Mouse (Mus musculus): ENCODE data around the gene E030018B13Rik.

The E030018B13Rik gene

DNA sequence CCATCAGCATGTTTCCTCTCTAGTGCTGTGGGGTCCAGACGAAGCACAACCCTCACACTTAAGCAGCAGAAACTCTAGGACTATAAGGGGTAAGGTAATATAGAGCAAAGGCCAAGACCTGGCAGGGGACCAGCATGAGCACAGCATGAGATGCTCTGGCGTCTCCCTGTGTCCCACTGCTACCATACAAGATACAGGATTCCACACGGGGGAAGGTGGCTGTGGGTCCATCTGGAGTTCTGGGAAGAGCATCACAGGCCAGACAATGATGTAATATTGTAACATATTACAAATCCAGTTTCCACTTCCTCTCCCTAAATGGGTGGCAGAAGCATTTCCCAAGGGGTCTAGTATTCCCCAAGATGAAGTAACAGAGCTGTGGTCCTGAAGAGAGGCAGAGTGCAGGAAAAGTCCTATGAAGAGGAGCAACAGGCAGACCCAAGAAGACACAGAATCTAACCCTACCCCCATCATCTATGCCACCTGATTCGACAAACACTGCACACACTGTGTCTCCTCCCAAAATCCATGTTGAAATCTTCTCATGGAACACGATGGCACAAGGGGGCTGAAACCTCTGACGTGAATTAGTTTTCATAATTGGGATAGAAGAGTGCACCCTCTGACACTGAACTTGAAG, at the start of gene E030018B13Rik:
Gene E030018B13Rik (plus strand): TSS at position 590 of the 640 bp plus-strand sequence.
- DNase-seq (ENCODE audit: low spot score) = no peak

DNA sequence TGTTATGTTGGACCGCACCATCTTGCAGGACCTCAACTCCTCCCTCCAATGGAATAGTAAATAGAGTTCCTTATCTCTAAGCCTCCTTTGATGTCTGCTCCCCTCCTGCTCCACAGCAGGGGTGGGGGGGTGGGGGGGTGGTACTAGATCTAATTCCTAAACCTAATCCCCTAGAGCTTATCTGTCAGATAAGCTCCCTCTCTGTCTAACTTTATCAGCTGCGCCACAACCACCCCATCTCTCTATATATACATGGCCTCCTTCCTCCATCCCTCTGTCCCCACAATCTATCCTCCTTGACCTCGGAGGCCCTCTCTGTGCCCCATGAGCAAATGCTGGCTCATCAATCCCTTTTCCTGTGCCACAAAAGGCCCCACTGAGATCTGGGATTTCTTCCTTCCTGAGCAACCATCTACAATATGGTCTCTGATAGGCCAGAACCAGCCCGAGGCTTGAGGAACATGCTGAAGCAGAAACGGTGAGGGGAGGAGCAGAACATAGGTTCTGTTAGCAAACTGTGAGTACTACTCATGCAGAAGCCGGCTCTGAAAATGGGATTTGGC, 48.2 kb upstream of the E030018B13Rik start:
- DNase-seq (ENCODE audit: low spot score) = no peak

DNA sequence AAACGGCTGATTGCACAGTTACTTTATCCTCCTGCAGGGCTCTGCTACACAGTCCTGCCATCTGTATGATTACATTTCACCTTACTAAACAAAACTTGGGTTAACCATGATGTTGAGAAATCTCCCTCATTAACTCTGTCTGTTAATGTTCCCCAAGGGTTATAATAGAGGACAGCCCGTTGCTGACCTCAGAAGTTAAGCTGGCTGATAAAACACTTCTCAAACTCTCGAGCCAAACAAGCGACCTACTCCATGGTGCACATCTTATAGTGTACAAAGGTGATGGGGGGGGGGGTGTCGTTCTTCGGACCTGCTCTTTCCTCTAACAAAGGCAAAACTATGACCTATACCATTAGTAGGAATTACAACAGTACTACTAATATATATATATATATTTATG, 45.0 kb upstream of the E030018B13Rik start:
- DNase-seq (ENCODE audit: low spot score) = no peak

DNA sequence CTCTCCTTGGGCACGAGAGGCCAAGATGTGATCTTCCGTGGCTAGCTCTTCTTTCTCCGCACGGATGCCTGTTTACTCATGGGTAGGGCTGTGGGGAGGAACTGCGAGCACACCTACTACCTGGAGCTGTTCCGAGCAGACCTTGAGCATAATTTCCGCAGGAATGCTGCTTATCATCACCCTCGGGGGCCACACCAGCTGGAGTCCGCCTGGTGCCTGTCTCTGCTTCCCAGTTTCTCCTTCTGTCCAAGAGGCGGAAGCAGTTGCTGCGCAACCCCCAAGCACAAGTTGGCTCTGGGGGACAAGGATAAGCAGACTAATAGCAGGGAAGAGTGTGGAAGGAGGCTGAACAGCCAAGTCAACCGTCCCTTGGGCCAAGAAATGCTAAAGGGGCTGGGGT, 42.8 kb upstream of the E030018B13Rik start:
- no peak for DNase-seq (ENCODE audit: low spot score)

DNA sequence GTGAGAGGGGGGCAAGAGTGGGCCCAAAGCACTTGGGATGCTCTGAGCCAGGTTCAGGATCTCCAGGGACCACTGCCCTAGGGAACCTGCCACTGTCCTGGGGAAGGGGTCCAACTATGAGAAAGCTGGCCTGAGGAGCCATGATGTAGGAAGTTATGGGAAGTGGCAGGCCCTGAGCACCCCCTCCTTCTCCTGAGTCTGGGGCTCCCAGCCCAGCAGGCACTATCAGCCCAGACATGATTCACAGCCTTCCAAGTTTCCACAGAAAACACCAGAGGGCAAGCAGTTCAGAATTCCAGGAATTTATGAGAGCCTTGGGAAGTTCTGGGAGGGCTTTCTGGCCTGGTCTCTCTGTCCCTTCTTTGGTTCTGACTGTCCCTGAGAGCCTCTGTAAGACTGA, 41.0 kb upstream of the E030018B13Rik start:
- DNase-seq (ENCODE audit: low spot score) = no peak

- no peak for DNase-seq (ENCODE audit: low spot score)
Observed at GRCm38 (mm10) chr7:63876640-63877039, 40.0 kb upstream of the E030018B13Rik start.

DNA sequence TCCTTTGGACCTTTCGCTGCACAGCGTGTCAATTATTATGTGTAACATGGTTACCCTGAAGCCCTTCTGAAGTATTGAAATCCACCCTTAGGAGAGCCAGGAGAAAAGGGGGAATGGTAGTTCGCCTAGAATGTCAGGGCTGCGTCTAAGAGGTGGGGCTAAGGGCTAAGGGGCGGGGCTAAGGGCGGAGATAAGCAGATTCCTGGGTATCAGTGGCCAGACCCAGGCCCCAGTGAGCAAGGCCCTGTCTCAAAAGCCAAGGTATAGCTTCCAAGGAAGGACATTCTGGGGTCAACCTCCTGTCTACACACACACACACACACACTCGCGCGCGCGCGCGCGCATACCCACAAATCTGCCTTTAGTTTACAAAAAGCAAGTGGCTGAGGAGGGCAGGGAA, 39.0 kb upstream of the E030018B13Rik start:
- DNase-seq (ENCODE audit: low spot score) = no peak

GRCm38 (mm10) chr7:63879583-63879982, 37.1 kb upstream of the E030018B13Rik start:
- DNase-seq (ENCODE audit: low spot score) = no peak

DNA sequence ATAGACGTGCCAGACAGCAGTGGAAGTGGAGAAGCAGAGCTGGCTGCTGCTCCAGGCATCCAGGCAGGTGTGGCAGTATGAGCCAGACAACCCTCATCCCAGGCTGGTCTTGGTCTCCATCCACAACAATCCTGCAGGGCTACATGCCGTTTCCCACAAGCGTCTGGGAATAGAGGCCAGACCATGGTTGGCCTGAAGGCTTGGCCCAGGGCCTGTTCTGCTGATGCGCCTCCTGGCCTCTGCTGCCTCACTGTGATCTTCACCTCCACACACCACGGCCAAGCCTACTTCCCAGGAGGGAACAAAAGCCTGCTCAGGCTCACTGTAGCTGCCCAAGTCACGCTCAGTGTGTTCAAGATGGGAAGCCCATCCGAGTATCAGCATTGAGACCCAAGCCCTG, 33.9 kb upstream of the E030018B13Rik start:
- DNase-seq (ENCODE audit: low spot score) = no peak

DNA sequence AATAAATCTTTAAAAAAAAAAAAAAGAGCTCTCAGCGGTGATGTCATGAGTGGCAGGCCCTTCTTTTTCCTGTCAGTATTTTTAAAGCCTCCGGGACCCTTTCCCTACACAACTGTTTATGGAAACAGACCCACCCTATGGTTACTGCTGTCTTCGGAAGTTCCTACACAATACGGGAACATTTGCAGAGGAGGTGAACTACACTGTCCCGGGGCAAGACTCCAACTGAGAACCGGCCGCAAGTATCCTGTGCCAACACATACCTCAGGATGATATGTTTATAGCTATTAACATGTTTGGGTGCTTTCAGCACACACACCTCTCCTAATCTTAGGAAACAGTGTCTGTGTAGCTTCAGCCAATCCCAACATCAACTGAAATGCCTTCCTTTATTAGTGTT, 31.6 kb upstream of the E030018B13Rik start:
- no peak for DNase-seq (ENCODE audit: low spot score)

DNA sequence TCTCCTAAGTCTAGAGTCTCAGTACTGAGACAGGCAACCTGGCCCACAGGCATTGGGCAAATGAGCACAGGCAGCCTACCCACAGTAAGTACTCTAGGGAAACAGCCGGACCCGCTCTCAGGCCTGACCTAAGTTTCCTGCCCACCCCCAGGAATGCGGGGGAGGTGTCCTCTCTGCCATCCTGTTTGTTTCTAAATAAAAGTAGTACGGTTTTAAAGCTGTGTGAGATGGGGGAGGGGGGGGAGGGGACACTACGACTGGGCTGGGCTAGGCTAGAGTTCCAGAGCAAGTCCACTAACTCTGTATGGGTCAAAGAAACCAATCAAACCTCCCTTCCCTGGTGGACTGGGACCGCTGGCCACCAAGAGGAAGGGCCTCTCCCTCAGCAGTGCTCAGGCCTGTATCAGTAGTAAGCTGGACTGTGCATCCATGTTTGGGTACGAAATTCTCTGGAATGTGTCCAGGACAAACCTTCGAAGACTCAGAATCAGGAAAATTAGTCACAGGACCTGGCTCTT, 29.6 kb upstream of the E030018B13Rik start:
- no peak for DNase-seq (ENCODE audit: low spot score)

- DNase-seq (ENCODE audit: low spot score) = no peak
Observed at GRCm38 (mm10) chr7:63887602-63888123, 29.0 kb upstream of the E030018B13Rik start.

DNA sequence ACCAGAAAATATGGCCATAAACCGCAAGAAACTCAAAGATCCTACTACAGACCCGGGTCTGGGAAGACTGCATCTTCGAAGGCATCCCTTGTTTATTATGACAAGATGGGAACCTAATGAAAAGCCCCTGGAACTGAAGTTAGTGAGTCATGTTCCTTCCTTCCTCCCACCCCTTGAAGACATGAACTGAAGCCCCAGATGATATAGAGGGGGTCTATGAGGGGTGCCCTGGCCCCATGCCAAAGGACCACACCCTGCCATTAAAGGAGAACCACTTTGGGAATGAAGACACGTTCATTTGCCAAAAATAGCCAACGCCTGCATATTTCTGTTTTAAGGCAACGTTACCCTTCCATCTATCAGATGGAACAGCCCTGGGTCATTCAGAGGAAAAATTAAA, 28.0 kb upstream of the E030018B13Rik start:
- DNase-seq (ENCODE audit: low spot score) = no peak

- DNase-seq (ENCODE audit: low spot score) = no peak
Observed at GRCm38 (mm10) chr7:63889116-63889975, 27.3 kb upstream of the E030018B13Rik start.

DNA sequence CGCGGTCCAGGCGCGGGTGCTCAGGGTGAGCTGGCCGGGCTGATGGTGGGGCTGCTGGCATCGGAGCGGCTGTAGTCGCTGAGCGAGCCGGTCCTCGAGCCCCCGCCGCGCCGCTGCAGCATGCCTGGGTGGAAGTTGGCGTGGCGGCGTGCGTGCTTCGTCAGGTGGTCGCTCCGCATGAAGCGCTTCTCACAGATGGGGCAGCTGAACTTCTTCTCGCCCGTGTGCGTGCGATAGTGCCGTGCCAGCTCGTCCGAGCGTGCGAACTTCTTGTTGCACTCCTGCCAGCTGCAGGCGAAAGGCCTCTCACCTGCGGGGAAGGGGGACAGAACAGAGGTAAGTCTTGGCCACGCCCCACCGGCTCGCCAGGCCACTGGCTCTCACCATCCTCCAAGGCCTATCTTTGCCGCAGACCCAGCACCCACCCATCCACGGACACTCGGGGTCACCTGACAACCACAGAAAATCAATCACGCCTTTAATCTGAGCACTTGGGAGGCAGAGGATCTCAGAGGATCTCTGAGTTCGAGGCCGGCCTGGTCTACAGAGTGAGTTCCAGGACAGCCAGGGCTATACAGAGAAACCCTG, 25.1 kb upstream of the E030018B13Rik start:
- DNase-seq (ENCODE audit: low spot score) = peak; percentile 47

DNA sequence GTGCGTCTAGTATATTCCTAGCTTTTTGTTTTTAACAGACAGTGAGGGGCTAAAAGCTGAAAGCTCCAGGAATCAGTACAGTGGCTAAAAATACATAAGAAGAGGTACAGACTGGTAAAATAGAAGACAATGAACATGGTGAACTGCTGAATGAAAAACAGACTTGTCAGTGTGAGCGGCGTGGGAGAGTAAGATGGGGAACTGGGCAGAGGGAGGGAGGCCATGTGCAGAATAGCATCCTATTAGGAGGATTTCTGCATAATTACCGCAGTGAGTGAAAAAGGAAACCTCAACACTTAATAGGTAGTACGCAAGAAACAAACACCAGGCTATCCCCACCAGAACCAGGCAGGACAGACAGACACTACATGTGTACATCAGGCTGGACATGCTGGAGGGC, 23.5 kb upstream of the E030018B13Rik start:
- no peak for DNase-seq (ENCODE audit: low spot score)

DNA sequence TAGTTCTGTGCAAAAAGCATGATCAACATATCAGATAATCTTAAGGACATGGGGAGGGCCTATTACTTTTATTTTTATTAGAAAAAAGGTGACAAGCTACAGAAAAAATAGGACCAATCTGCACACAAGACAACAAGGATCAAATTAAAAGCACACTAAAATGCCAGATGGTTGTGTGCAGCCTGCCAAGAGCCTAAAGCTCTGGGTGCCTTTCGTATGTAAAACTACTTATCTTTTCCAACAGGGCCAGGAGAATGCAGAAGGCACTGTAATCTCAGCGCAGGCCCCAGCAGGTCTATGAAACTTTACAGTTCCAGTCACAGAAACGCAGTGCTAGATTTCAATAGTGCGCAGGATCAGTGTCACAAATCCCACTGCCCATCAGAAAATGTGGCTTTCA, 22.9 kb upstream of the E030018B13Rik start:
- DNase-seq (ENCODE audit: low spot score) = no peak

- DNase-seq (ENCODE audit: low spot score) = no peak
Observed at GRCm38 (mm10) chr7:63894662-63895061, 22.0 kb upstream of the E030018B13Rik start.

DNA sequence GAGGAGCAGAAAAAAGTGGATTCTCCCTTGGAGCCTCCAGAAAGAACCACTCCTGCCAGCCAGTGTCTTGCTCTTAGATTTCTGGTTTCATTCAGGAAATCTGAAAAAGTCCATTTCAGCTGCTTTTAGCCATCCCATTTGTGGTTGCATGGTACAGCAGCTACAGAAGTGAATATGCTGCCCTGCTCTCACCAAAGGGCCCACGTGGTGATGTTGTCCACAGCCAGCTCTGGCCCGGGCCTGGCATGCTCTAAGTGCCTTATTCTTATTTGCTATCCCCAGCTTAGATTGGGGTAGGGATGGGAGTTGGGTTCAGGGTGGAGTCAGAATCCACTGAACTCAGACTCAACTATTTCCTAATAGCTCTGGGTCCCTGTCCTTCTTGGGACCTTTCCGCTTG, 21.4 kb upstream of the E030018B13Rik start:
- no peak for DNase-seq (ENCODE audit: low spot score)

DNA sequence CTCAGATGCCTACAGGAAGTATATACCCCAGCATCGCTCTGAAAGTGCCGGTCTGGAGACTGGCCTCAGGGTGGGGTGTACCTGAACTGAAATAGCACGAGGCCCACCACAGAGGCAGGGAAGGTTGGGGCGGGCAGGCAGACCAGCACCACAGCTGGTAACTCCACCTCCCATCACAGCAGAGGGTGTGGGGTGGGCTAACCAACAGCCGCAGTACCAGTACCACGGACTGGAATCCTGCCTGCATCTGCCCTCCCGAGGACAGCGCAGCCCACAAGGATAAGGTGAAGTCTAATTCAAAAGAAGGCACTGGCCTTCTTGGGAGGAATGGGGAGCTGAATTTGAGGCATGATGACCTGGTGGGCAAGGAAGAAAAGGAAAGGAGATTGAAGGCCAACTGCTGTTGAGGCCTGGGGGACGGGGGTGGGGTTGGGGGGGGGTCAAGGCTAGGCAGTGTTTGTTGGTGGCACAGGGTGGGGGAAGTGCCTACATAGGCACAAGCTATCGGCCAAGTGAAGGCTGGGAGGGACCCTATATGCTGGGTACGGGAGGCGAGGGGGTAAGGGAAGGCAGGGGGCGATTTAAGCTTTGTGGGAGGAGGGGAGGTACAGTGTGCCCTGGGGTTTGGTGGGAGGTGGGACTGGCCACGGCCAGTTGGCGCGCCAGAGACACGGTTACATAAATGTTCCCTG, 20.2 kb upstream of the E030018B13Rik start:
- peak; percentile 28 for DNase-seq (ENCODE audit: low spot score)

- peak; percentile 90 for DNase-seq (ENCODE audit: low spot score)
Observed at GRCm38 (mm10) chr7:63896968-63897468, 19.6 kb upstream of the E030018B13Rik start.
